In genomic region chr14:29085493-29086159, GRCm38 (mm10) we compare ENCODE assay signal across 17 mouse cellular contexts.
"Had no signal": no experiment of that assay in that cellular context is flagged by ENCODE, and none has a peak within 500 bp of the region (broad histone marks: within the 10 kb centered on the region; RNA-seq: fewer than 3 reads in every experiment).

No protein-coding gene starts in this region.

- H3K36me3 ChIP-seq: limb, embryonic 13.5 days; liver, embryonic 12.5 days; midbrain, embryonic 15.5 days; neural tube, embryonic 13.5 days; stomach, embryonic 15.5 days had no signal

- H3K9ac ChIP-seq: limb, embryonic 13.5 days; liver, embryonic 12.5 days; lung, embryonic 14.5 days; midbrain, embryonic 15.5 days; neural tube, embryonic 13.5 days; stomach, embryonic 15.5 days had no signal

- H3K4me3 ChIP-seq: layer of hippocampus, adult 2 months; limb, embryonic 13.5 days; liver, embryonic 12.5 days; megakaryocyte, embryonic 14.5 days; midbrain, embryonic 15.5 days; neural tube, embryonic 13.5 days; stomach, embryonic 15.5 days had no signal

- DNase-seq: kidney, postnatal 10 days; kidney, postnatal 4 days; left cerebral cortex, postnatal 4 days; lung, postnatal 10 days; retina, postnatal 1 day; right cerebral cortex, postnatal 4 days; thymus, postnatal 36 days had no signal

- H3K27me3 ChIP-seq: liver, embryonic 12.5 days; megakaryocyte, embryonic 14.5 days; midbrain, embryonic 15.5 days; stomach, embryonic 15.5 days had no signal

- H3K4me1 ChIP-seq: liver, embryonic 12.5 days; megakaryocyte, embryonic 14.5 days; midbrain, embryonic 15.5 days; stomach, embryonic 15.5 days had no signal

- H3K9me3 ChIP-seq: limb, embryonic 13.5 days; liver, embryonic 12.5 days; megakaryocyte, embryonic 14.5 days; midbrain, embryonic 15.5 days; neural tube, embryonic 13.5 days; stomach, embryonic 15.5 days had no signal

- H3K4me2 ChIP-seq: limb, embryonic 13.5 days; liver, embryonic 12.5 days; lung, embryonic 14.5 days; midbrain, embryonic 11.5 days; midbrain, embryonic 15.5 days; neural tube, embryonic 13.5 days; stomach, embryonic 15.5 days had no signal

- H3K27ac ChIP-seq: layer of hippocampus, adult 2 months; limb, embryonic 13.5 days; liver, embryonic 12.5 days; macrophage; midbrain, embryonic 15.5 days; neural tube, embryonic 13.5 days; stomach, embryonic 15.5 days had no signal

- ATAC-seq: liver, embryonic 12.5 days; midbrain, embryonic 15.5 days had no signal
